Mouse (Mus musculus) MEL (cell line): Measurements from ENCODE around the gene Tyro3. TPM values are rescaled to one million over a fixed set of nuclear protein-coding genes. Genes with fewer than 3 reads are reported as not detected.
A peak's percentile ranks its signal among the peaks of the same experiment; 100 is the strongest.

Source experiments
- DNase-seq: peaks from one replicate; pipeline ENCODE4 v3.0.0; 2011; ENCODE audit warnings: low read depth, low spot score
- H3K27ac ChIP-seq: 2 replicates; pipeline ENCODE4 v1.5.1; 2012; ENCODE audit warnings: low read depth, mild to moderate bottlenecking, control low read depth, low read length, moderate library complexity; ENCODE audit not compliant: control insufficient read depth
- H3K27me3 ChIP-seq, 2 experiments: fragments of 150-350 bp in 1 of 2; sonication (generic) in 1 of 2; 2 replicates each; pipeline ENCODE4 v1.6.1; 2012; ENCODE audit warnings: low read length in 2 of 2, mild to moderate bottlenecking in 2 of 2, improper control_type of control experiment in 1 of 2, moderate library complexity in 1 of 2; ENCODE audit not compliant: insufficient read depth in 2 of 2, control insufficient read depth in 1 of 2
- H3K36me3 ChIP-seq, 2 experiments: 2 replicates each; pipeline ENCODE4 v1.6.1; 2012 to 2014; ENCODE audit warnings: low read length in 2 of 2, improper control_type of control experiment in 1 of 2, inconsistent platforms in 1 of 2, mild to moderate bottlenecking in 1 of 2; ENCODE audit not compliant: insufficient read depth in 2 of 2, control insufficient read depth in 1 of 2
- H3K4me1 ChIP-seq, 2 experiments: fragments of 150-350 bp in 1 of 2; sonication (generic) in 1 of 2; 2 replicates each; pipeline ENCODE4 v1.6.1; 2012; ENCODE audit warnings: low read length in 2 of 2, improper control_type of control experiment in 1 of 2, mild to moderate bottlenecking in 1 of 2; ENCODE audit not compliant: insufficient read depth in 2 of 2, control insufficient read depth in 1 of 2
- H3K4me3 ChIP-seq, 2 experiments: fragments of 150-350 bp in 1 of 2; sonication (generic) in 1 of 2; 2 replicates each; pipeline ENCODE4 v1.5.1; 2012; ENCODE audit warnings: low read depth in 2 of 2, low read length in 2 of 2, mild to moderate bottlenecking in 2 of 2, moderate library complexity in 2 of 2, control low read depth in 1 of 2, improper control_type of control experiment in 1 of 2; ENCODE audit not compliant: control insufficient read depth in 1 of 2, insufficient read depth in 1 of 2
- H3K79me2 ChIP-seq: 2 replicates; pipeline ENCODE4 v1.6.1; 2012; ENCODE audit warnings: mild to moderate bottlenecking, low read length, moderate library complexity; ENCODE audit not compliant: control insufficient read depth, poor library complexity, insufficient read depth
- H3K9ac ChIP-seq: 2 replicates; pipeline ENCODE4 v1.6.1; 2012; ENCODE audit warnings: low read depth, mild to moderate bottlenecking, control low read depth, low read length, moderate library complexity; ENCODE audit not compliant: control insufficient read depth, poor library complexity, severe bottlenecking
- H3K9me3 ChIP-seq: fragments of 150-350 bp; sonication (generic); replicated peaks from 2 replicates; pipeline ENCODE4 v1.6.1; 2012; ENCODE audit warnings: mild to moderate bottlenecking, low read length, improper control_type of control experiment, moderate library complexity; ENCODE audit not compliant: insufficient read depth
- CHD2 ChIP-seq: IDR thresholded peaks from 2 replicates; pipeline ENCODE4 v1.6.1; 2011; ENCODE audit warnings: low read length, improper control_type of control experiment
- ETS1 ChIP-seq: IDR thresholded peaks from 2 replicates; pipeline ENCODE4 v1.6.1; 2012; ENCODE audit warnings: low read depth, mild to moderate bottlenecking, inconsistent platforms, low read length, improper control_type of control experiment, moderate library complexity
- HCFC1 ChIP-seq: IDR thresholded peaks from 2 replicates; pipeline ENCODE4 v1.6.1; 2012; ENCODE audit warnings: low read depth, mild to moderate bottlenecking, inconsistent platforms, low read length, improper control_type of control experiment, moderate library complexity
- MAFK ChIP-seq: IDR thresholded peaks from 2 replicates; pipeline ENCODE4 v1.6.1; 2011; ENCODE audit warnings: low read depth, mild to moderate bottlenecking, low read length, improper control_type of control experiment, borderline replicate concordance
- MXI1 ChIP-seq: IDR thresholded peaks from 2 replicates; pipeline ENCODE4 v1.6.1; 2011; ENCODE audit warnings: mild to moderate bottlenecking, low read depth, low read length, improper control_type of control experiment
- MYB ChIP-seq: IDR thresholded peaks from 2 replicates; pipeline ENCODE4 v1.6.1; 2011; ENCODE audit warnings: mild to moderate bottlenecking, low read depth, low read length, improper control_type of control experiment
- POLR2AphosphoS5 ChIP-seq: IDR thresholded peaks from 2 replicates; pipeline ENCODE4 v1.6.1; 2012; ENCODE audit warnings: low read depth, borderline replicate concordance, mild to moderate bottlenecking, inconsistent platforms, low read length, moderate library complexity, mixed read lengths
- RCOR1 ChIP-seq: IDR thresholded peaks from 2 replicates; pipeline ENCODE4 v1.6.1; 2012; ENCODE audit warnings: low read depth, mild to moderate bottlenecking, inconsistent platforms, low read length, improper control_type of control experiment
- SIN3A ChIP-seq: IDR thresholded peaks from 2 replicates; pipeline ENCODE4 v1.6.1; 2012; ENCODE audit warnings: low read length, improper control_type of control experiment, inconsistent platforms
- SMC3 ChIP-seq: IDR thresholded peaks from 2 replicates; pipeline ENCODE4 v1.6.1; 2011; ENCODE audit warnings: low read depth, low read length, improper control_type of control experiment
- TBP ChIP-seq: IDR thresholded peaks from 2 replicates; pipeline ENCODE4 v1.8.0; 2011; ENCODE audit warnings: low read depth, low read length, improper control_type of control experiment
- UBTF ChIP-seq: IDR thresholded peaks from 2 replicates; pipeline ENCODE4 v1.6.1; 2012; ENCODE audit warnings: low read depth, mild to moderate bottlenecking, inconsistent platforms, low read length, improper control_type of control experiment, moderate library complexity, borderline replicate concordance; ENCODE audit not compliant: insufficient read depth
- ZKSCAN1 ChIP-seq: IDR thresholded peaks from 2 replicates; pipeline ENCODE4 v1.6.1; 2012; ENCODE audit warnings: low read depth, mild to moderate bottlenecking, inconsistent platforms, low read length, improper control_type of control experiment, moderate library complexity
- ZMIZ1 ChIP-seq: IDR thresholded peaks from 2 replicates; pipeline ENCODE4 v1.6.1; 2012; ENCODE audit warnings: low read depth, mild to moderate bottlenecking, inconsistent platforms, low read length, improper control_type of control experiment, moderate library complexity
- ZNF384 ChIP-seq: IDR thresholded peaks from 2 replicates; pipeline ENCODE4 v1.6.1; 2012; ENCODE audit warnings: low read depth, mild to moderate bottlenecking, inconsistent platforms, low read length, improper control_type of control experiment
- polyA plus RNA-seq, 2 experiments: library from polyadenylated mRNA; stranded (reverse) in 1 of 2; unstranded in 1 of 2; fragments of >175 nt in 1 of 2; fragments of >200 nt in 1 of 2; gene quantifications; 2 replicates each; pipeline versions ENCODE4 v1.2.1 to v1.2.4; 2012; ENCODE audit warnings: low replicate concordance in 2 of 2, low read depth in 1 of 2; ENCODE audit not compliant: insufficient read length in 2 of 2, insufficient read depth in 1 of 2, missing spikeins in 1 of 2
- total RNA-seq: library from RNA; depleted of rRNA; stranded (reverse); fragments of 300-350 nt; gene quantifications from 2 replicates; pipeline ENCODE4 v1.2.3, GENCODE M21; 2012; rRNA removed

Tyro3 gene
- 11.0 and 11.2 TPM in 2 replicates for total RNA-seq
- polyA plus RNA-seq: 10 to 100 TPM in 1 of 2 experiments, not detected in 1; 15.2 TPM

GRCm38 (mm10) chr2:119797279-119797783 lies at the start of gene Tyro3:
TSS of gene Tyro3 (plus strand) at chr2:119797733.
- TF ChIP-seq MXI1 (no peak), POLR2AphosphoS5 (no peak), SMC3 (no peak), UBTF (no peak), ZNF384 (no peak), ZKSCAN1 (no peak), RCOR1 (no peak), SIN3A (no peak)
- no peak within 1 kb of the TSS for H3K9ac ChIP-seq
- H3K27me3 ChIP-seq: peaks cover 0 to 5% of the 10 kb centered on the region in 2 experiments; a peak in 2 of 4 replicates
- H3K4me3 ChIP-seq: peak within 1 kb of the TSS in 1 of 2 experiments; percentile 19; a peak in 1 of 4 replicates
- H3K9me3 ChIP-seq: no peaks in the 10 kb centered on the region
- no peak for DNase-seq
- H3K27ac ChIP-seq: no peak within 1 kb of the TSS
- H3K4me1 ChIP-seq: peaks cover 2 to 12% of the 10 kb centered on the region in 2 experiments; a peak in 3 of 4 replicates
- 0 out of 4 replicates have a peak, but pooled peaks cover 0 to 4% of the 10 kb centered on the region in 2 experiments for H3K36me3 ChIP-seq
- H3K79me2 ChIP-seq: peaks cover 3% of the 10 kb centered on the region; the same call in 1 of the 2 replicates

DNA sequence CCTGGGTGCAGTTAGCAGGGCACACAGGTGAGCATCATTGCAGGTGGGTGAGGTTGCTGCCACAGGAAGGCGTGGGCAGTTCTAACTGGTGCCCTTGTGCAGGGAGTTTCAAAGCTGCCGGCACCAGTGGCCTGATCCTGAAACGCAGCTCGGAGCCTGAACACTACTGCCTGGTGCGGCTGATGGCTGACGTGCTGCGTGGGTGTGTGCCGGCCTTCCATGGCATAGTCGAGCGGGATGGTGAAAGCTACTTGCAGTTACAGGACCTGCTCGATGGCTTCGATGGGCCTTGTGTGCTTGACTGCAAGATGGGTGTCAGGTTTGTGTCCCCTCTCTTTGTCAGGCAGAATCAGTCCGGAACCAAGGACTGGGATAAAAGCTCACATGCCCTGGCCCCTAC lies 48.3 kb upstream of the Tyro3 start:
- Histone ChIP-seq H3K9me3 (no peaks in the 10 kb centered on the region), H3K4me1 (no peaks in the 10 kb centered on the region), H3K27me3 (no peaks in the 10 kb centered on the region), H3K79me2 (no peaks in the 10 kb centered on the region), H3K4me3 (no peak overlapping the region), H3K9ac (no peak overlapping the region), H3K27ac (no peak overlapping the region), H3K36me3 (no peaks in the 10 kb centered on the region)
- DNase-seq: no peak
- TF ChIP-seq MYB: no peak
- TF ChIP-seq ETS1: no peak
- no peak for TF ChIP-seq ZMIZ1
- no peak for TF ChIP-seq MAFK
- no peak for TF ChIP-seq SIN3A
- no peak for TF ChIP-seq SMC3
- no peak for TF ChIP-seq CHD2
- TF ChIP-seq TBP: no peak
- no peak for TF ChIP-seq HCFC1
